Mouse (Mus musculus): ENCODE results near the gene Lrig3. TPM values are rescaled to one million over a fixed set of nuclear protein-coding genes. Genes with fewer than 3 reads are reported as not detected.

Gene Lrig3
- polyA plus RNA-seq, 1 experiment from 2014 or later: 57.1 TPM

GRCm38 (mm10) chr10:126000861-126001390, 35.0 kb downstream of the Lrig3 start:
- ATAC-seq (ENCODE audit: insufficient number of reproducible peaks, low FRiP score, low TSS enrichment, low read depth) (no peak), DNase-seq (ENCODE audit: low spot score) (no peak)
- peaks cover 3% of the 10 kb centered on the region for H3K4me1 ChIP-seq (ENCODE audit: control insufficient read depth, insufficient read depth, low read length)
- peaks cover 19% of the 10 kb centered on the region; the same call in 1 of the 2 replicates for H3K36me3 ChIP-seq (ENCODE audit: control insufficient read depth, insufficient read depth, low read length)
- H3K9me3 ChIP-seq (ENCODE audit: control insufficient read depth, low read length): no peaks in the 10 kb centered on the region
- H3K4me2 ChIP-seq (ENCODE audit: low read depth, severe bottlenecking): no peak overlapping the region
- no peak overlapping the region for H3K27ac ChIP-seq (replicated peaks; ENCODE audit: low read depth, low read length)
- no peak overlapping the region for H3K9ac ChIP-seq (ENCODE audit: low read length)
- no peaks in the 10 kb centered on the region for H3K27me3 ChIP-seq (ENCODE audit: control insufficient read depth, insufficient read depth, low read length)
- WGBS: 91% methylated on average over 8 of the region's 8 CpGs
- no peak overlapping the region for H3K4me3 ChIP-seq (ENCODE audit: low read depth, low read length)

GRCm38 (mm10) chr10:126002081-126002755, 36.2 kb downstream of the Lrig3 start:
- no peak overlapping the region for H3K4me2 ChIP-seq (ENCODE audit: low read depth, severe bottlenecking)
- no peak overlapping the region for H3K4me3 ChIP-seq (ENCODE audit: low read depth, low read length)
- no peak overlapping the region for H3K27ac ChIP-seq (replicated peaks; ENCODE audit: low read depth, low read length)
- no peaks in the 10 kb centered on the region for H3K27me3 ChIP-seq (ENCODE audit: control insufficient read depth, insufficient read depth, low read length)
- H3K36me3 ChIP-seq (ENCODE audit: control insufficient read depth, insufficient read depth, low read length): peaks cover 24% of the 10 kb centered on the region; the same call in 1 of the 2 replicates
- 84% methylated on average over 14 of the region's 14 CpGs for WGBS
- DNase-seq (ENCODE audit: low spot score) (no peak), ATAC-seq (ENCODE audit: insufficient number of reproducible peaks, low FRiP score, low TSS enrichment, low read depth) (no peak)
- no peaks in the 10 kb centered on the region for H3K9me3 ChIP-seq (ENCODE audit: control insufficient read depth, low read length)
- no peak overlapping the region for H3K9ac ChIP-seq (ENCODE audit: low read length)
- H3K4me1 ChIP-seq (ENCODE audit: control insufficient read depth, insufficient read depth, low read length): peaks cover 3% of the 10 kb centered on the region; the same call in 1 of the 2 replicates

DNA sequence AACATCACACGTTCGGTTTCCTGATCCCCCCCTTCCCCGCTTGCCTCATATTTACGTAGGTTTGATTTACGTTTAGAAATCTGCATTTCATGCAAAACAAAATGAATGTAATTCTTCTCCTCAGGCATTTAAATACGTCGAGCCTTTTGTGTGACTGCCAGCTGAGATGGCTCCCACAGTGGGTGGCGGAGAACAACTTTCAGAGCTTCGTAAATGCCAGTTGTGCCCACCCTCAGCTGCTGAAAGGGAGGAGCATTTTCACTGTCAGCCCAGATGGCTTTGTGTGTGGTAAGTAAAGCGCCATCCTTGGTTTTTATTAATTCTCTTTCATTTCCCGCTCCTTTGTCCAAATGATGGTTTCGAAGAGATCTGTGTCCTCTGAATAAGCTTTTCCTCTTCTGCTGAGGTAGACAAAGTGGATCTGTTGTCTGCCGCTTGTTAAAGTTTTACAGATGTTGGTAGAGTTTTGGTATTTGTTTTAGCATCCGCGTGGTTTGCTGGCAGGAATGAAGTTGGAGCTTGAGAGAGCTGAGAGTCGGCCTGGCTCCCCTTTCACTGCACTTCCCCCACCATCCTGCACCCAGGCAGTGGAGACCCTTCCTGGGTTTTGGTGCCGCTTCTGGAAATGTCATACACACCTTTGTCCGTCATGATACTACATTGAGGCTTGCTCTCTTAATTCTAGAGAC, 37.0 kb downstream of the Lrig3 start:
- WGBS: 85% methylated on average over 18 of the region's 18 CpGs
- Histone ChIP-seq H3K27me3 (ENCODE audit: control insufficient read depth, insufficient read depth, low read length) (no peaks in the 10 kb centered on the region), H3K4me3 (ENCODE audit: low read depth, low read length) (no peak overlapping the region), H3K27ac (replicated peaks; ENCODE audit: low read depth, low read length) (no peak overlapping the region), H3K36me3 (ENCODE audit: control insufficient read depth, insufficient read depth, low read length) (peaks cover 27% of the 10 kb centered on the region; the same call in 1 of the 2 replicates), H3K4me1 (ENCODE audit: control insufficient read depth, insufficient read depth, low read length) (peaks cover 3% of the 10 kb centered on the region; the same call in 1 of the 2 replicates), H3K9ac (ENCODE audit: low read length) (no peak overlapping the region), H3K9me3 (ENCODE audit: control insufficient read depth, low read length) (no peaks in the 10 kb centered on the region), H3K4me2 (ENCODE audit: low read depth, severe bottlenecking) (no peak overlapping the region)
- ATAC-seq (ENCODE audit: insufficient number of reproducible peaks, low FRiP score, low TSS enrichment, low read depth) (no peak), DNase-seq (ENCODE audit: low spot score) (no peak)

GRCm38 (mm10) chr10:126003857-126004256, 37.9 kb downstream of the Lrig3 start:
- Histone ChIP-seq H3K27me3 (ENCODE audit: control insufficient read depth, insufficient read depth, low read length) (no peaks in the 10 kb centered on the region), H3K4me3 (ENCODE audit: low read depth, low read length) (no peak overlapping the region), H3K9me3 (ENCODE audit: control insufficient read depth, low read length) (no peaks in the 10 kb centered on the region), H3K9ac (ENCODE audit: low read length) (no peak overlapping the region), H3K36me3 (ENCODE audit: control insufficient read depth, insufficient read depth, low read length) (peaks cover 31% of the 10 kb centered on the region), H3K4me2 (ENCODE audit: low read depth, severe bottlenecking) (no peak overlapping the region), H3K4me1 (ENCODE audit: control insufficient read depth, insufficient read depth, low read length) (peaks cover 3% of the 10 kb centered on the region; the same call in 1 of the 2 replicates), H3K27ac (replicated peaks; ENCODE audit: low read depth, low read length) (no peak overlapping the region)
- no peak for DNase-seq (ENCODE audit: low spot score)
- ATAC-seq (ENCODE audit: insufficient number of reproducible peaks, low FRiP score, low TSS enrichment, low read depth): no peak
- WGBS: 78% methylated on average over 1 of the region's 1 CpGs

DNA sequence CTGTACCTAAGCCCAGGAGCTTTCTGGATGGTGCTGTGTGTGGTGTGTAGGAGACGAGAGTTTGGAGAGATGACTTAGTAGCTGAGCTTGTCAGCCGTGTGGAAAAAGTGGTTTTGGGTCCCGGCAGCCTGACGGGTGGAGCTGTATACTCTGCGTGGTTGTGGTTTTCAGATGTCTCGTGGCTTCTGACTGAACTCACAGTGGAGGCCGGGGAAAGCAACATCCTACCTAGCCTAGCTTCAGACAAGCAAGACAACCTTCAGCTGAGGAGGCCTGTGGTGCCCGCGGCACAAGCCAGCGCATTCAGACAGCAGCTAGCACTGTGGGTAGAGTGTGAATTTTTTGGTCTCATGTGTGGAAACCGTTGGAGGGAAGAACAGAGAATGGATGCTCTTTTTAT, 47.7 kb downstream of the Lrig3 start:
- peaks cover 28% of the 10 kb centered on the region for H3K36me3 ChIP-seq (ENCODE audit: control insufficient read depth, insufficient read depth, low read length)

GRCm38 (mm10) chr10:126014673-126015072, 48.7 kb downstream of the Lrig3 start:
- no peak for ATAC-seq (ENCODE audit: insufficient number of reproducible peaks, low FRiP score, low TSS enrichment, low read depth)
- H3K9ac ChIP-seq (ENCODE audit: low read length): no peak overlapping the region
- peaks cover 25% of the 10 kb centered on the region for H3K36me3 ChIP-seq (ENCODE audit: control insufficient read depth, insufficient read depth, low read length)
- H3K9me3 ChIP-seq (ENCODE audit: control insufficient read depth, low read length): no peaks in the 10 kb centered on the region
- no peak overlapping the region for H3K4me3 ChIP-seq (ENCODE audit: low read depth, low read length)
- 94% methylated on average over 8 of the region's 8 CpGs for WGBS
- H3K4me2 ChIP-seq (ENCODE audit: low read depth, severe bottlenecking): no peak overlapping the region
- no peak for DNase-seq (ENCODE audit: low spot score)
- H3K27me3 ChIP-seq (ENCODE audit: control insufficient read depth, insufficient read depth, low read length): no peaks in the 10 kb centered on the region
- H3K4me1 ChIP-seq (ENCODE audit: control insufficient read depth, insufficient read depth, low read length): no peaks in the 10 kb centered on the region
- H3K27ac ChIP-seq (replicated peaks; ENCODE audit: low read depth, low read length): no peak overlapping the region

More for the DNA sequence above, 47.7 kb downstream of the Lrig3 start:
- Histone ChIP-seq H3K9me3 (ENCODE audit: control insufficient read depth, low read length) (no peaks in the 10 kb centered on the region), H3K4me3 (ENCODE audit: low read depth, low read length) (no peak overlapping the region), H3K9ac (ENCODE audit: low read length) (no peak overlapping the region), H3K4me1 (ENCODE audit: control insufficient read depth, insufficient read depth, low read length) (no peaks in the 10 kb centered on the region), H3K27me3 (ENCODE audit: control insufficient read depth, insufficient read depth, low read length) (no peaks in the 10 kb centered on the region), H3K4me2 (ENCODE audit: low read depth, severe bottlenecking) (no peak overlapping the region), H3K27ac (replicated peaks; ENCODE audit: low read depth, low read length) (no peak overlapping the region)
- DNase-seq (ENCODE audit: low spot score) (no peak), ATAC-seq (ENCODE audit: insufficient number of reproducible peaks, low FRiP score, low TSS enrichment, low read depth) (no peak)
- 94% methylated on average over 11 of the region's 11 CpGs for WGBS

DNA sequence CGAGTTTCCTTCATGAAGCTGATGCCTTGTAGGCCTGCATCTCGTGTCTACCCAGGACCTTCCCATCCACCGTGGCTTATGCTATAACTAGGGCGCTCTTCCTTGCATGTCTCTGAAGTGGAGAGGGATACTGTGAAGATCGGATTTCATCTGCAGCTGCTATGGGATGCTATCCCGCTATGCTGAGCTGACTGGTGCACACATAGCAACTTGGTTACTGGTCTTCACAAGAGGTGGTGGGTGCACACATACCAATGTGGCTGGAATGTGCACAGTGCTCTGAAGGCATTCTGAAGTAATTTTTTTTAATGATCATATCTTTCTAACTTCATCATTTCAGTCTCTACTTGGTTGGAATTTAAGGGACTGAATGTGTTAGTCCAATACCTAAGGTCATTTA, 49.7 kb downstream of the Lrig3 start:
- Histone ChIP-seq H3K4me1 (ENCODE audit: control insufficient read depth, insufficient read depth, low read length) (no peaks in the 10 kb centered on the region), H3K9me3 (ENCODE audit: control insufficient read depth, low read length) (no peaks in the 10 kb centered on the region), H3K4me3 (ENCODE audit: low read depth, low read length) (no peak overlapping the region), H3K4me2 (ENCODE audit: low read depth, severe bottlenecking) (no peak overlapping the region), H3K27me3 (ENCODE audit: control insufficient read depth, insufficient read depth, low read length) (no peaks in the 10 kb centered on the region), H3K9ac (ENCODE audit: low read length) (no peak overlapping the region), H3K27ac (replicated peaks; ENCODE audit: low read depth, low read length) (no peak overlapping the region), H3K36me3 (ENCODE audit: control insufficient read depth, insufficient read depth, low read length) (peaks cover 24% of the 10 kb centered on the region)
- ATAC-seq (ENCODE audit: insufficient number of reproducible peaks, low FRiP score, low TSS enrichment, low read depth) (0 out of 2 replicates have a peak, but pooled peaks have one; percentile 53), DNase-seq (ENCODE audit: low spot score) (no peak)
- WGBS: 92% methylated on average over 6 of the region's 6 CpGs

DNA sequence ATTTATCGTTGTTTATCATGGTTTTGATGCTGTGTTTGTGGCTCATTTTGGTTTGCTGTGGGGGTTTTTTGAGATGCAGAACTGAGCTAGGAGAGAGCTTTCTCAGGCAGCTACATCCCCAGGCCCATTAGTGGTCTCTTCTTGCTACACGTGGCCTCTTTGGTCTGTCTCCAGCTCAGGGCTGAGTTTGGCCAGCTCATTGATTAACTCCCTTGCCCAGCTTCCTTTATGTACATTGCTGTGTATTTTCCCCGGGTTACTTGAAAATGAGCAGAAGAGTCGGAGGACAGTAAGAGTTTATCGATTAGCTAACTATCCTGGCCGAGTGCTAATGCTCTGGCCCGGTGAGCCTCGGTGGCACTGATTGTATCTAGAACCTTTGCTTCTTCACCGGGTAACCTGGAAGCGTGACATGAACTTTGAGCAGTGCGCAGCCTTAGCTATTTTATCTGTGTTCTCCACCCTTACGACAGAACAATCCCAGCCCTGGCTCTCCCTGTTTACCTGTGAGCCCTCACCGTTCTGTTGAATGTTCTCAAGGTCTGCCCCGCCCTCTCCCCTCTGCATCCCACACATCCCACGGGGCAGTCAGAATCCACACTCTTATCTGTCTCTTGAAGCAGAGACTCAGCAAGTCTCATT, 53.5 kb downstream of the Lrig3 start:
- WGBS: 83% methylated on average over 15 of the region's 15 CpGs
- H3K36me3 ChIP-seq (ENCODE audit: control insufficient read depth, insufficient read depth, low read length): peaks cover 6% of the 10 kb centered on the region; the same call in 1 of the 2 replicates

More for the DNA sequence above, 53.5 kb downstream of the Lrig3 start:
- Histone ChIP-seq H3K27me3 (ENCODE audit: control insufficient read depth, insufficient read depth, low read length) (no peaks in the 10 kb centered on the region), H3K4me2 (ENCODE audit: low read depth, severe bottlenecking) (no peak overlapping the region), H3K9ac (ENCODE audit: low read length) (no peak overlapping the region), H3K4me3 (ENCODE audit: low read depth, low read length) (no peak overlapping the region), H3K4me1 (ENCODE audit: control insufficient read depth, insufficient read depth, low read length) (no peaks in the 10 kb centered on the region), H3K27ac (replicated peaks; ENCODE audit: low read depth, low read length) (no peak overlapping the region), H3K9me3 (ENCODE audit: control insufficient read depth, low read length) (no peaks in the 10 kb centered on the region)
- ATAC-seq (ENCODE audit: insufficient number of reproducible peaks, low FRiP score, low TSS enrichment, low read depth): no peak
- DNase-seq (ENCODE audit: low spot score): no peak

All from limb, embryonic 11.5 days (tissue).